22 mouse cellular contexts compared by ENCODE assay signal in the genomic region with DNA sequence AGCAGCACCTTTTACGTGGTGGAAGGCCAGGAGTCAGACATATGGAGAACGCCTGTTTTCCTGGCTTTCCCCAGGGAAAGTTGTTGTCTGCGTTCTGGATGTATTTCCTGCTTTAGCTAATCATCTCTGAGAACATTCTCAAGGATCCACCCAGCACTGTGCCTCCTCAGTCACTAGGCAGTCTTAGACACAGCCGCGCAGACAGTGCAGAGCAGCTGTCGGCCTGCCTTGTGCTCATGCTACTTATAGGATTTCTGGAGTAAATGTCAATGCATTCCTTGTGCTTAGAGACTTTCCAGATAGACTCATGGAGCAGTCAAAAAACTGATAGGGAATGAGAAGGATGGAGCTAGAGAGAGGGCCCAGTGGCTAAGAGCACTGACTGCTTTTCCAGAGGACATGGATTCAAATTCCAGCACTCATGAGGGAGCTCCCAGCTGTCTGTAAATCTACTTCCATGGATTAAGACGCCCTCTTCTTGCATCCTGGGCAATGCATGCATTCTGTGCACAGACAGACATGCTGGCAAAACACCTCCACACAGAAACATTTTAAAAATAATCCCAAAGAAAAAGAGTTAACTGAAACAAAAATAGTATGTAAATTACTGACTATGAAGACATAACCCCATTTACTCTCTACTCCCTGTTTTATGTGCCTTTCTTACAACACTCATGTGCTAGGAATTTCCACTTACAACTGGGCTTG. TPM values are rescaled to one million over a fixed set of nuclear protein-coding genes. Genes with fewer than 3 reads are reported as not detected.
DNase-seq lines count a peak whose midpoint lies in the region; ATAC-seq lines count a peak whose summit lies in the region.
"Had no signal": no experiment of that assay in that cellular context is flagged by ENCODE, and none has a peak within 500 bp of the region (broad histone marks: within the 10 kb centered on the region; RNA-seq: fewer than 3 reads in every experiment).

No protein-coding gene starts in this region.

- peak; percentile 94 for ATAC-seq in frontal cortex, adult (ENCODE audit: low TSS enrichment)
- ATAC-seq: CD4-positive, CD25-positive, alpha-beta regulatory T cell, adult 4 months; forebrain, embryonic 16.5 days; hindbrain, postnatal 0 days had no signal

- DNase-seq in frontal cortex, postnatal 25 days (ENCODE audit: low spot score in 2 of 2): no peak
- peak; percentile 7 for DNase-seq in left cerebral cortex, postnatal 36 days (ENCODE audit: low spot score in 2 of 2)
- DNase-seq in left cerebral cortex, adult 8-10 months (ENCODE audit: low spot score in 2 of 2): no peak
- peak; percentile 23 to 39 for DNase-seq in right cerebral cortex, postnatal 10 days (ENCODE audit: low spot score in 2 of 2)
- no peak for DNase-seq in right cerebral cortex, adult 18-20 months
- no peak for DNase-seq in heart, postnatal 10 days
- DNase-seq: adrenal gland, adult 8-10 months; B cell, adult 2 months; cerebellum, adult 11-12 months; cerebellum, adult 9-10 months; cerebellum, postnatal 25 days; gastrocnemius, postnatal 10 days; heart, adult 18-20 months; heart, postnatal 14 days had no signal

- intact Hi-C loops in left cerebral cortex, postnatal 36 days (cut with DNase I): no loop called here
- intact Hi-C loops in heart, postnatal 10 days (cut with DNase I): no loop called here

RNA-seq across cellular contexts. Expression of a gene that starts 30.1 kb away (rescaled TPM):
- total RNA-seq in left cerebral cortex, postnatal 36 days (2021): not detected
- total RNA-seq in left cerebral cortex, adult 8-10 months (2022): not detected
- total RNA-seq in heart, postnatal 10 days (2021): not detected
- total RNA-seq: adrenal gland, adult 8-10 months; adrenal gland, postnatal 4 days; G1E; gastrocnemius, postnatal 10 days; gastrocnemius, postnatal 4 days; heart, adult 18-20 months; heart, postnatal 14 days; hematopoietic stem cell, adult 5-6 weeks; hindbrain, postnatal 0 days had no signal

Comparison
In these comparisons a context has a peak if more than half of its experiments do, and no peak if none do; other contexts are left out.
1. DNase-seq: peak in left cerebral cortex, postnatal 36 days (2 of 2) and right cerebral cortex, postnatal 10 days (2 of 2); none in frontal cortex, postnatal 25 days (0 of 2), left cerebral cortex, adult 8-10 months (0 of 2), right cerebral cortex, adult 18-20 months (single experiment) and heart, postnatal 10 days (0 of 2).